Mouse (Mus musculus) R1 (cell line): ENCODE results near the gene Mgat5b.

Experiments used
- DNase-seq: peaks from one replicate; pipeline ENCODE4 v3.0.0-alpha.2; 2018; ENCODE audit warnings: low read depth, low spot score

The Mgat5b gene

GRCm38 (mm10) chr11:116918323-116919185 lies at the start of gene Mgat5b:
Mgat5b (plus strand) TSS chr11:116918863.
- DNase-seq: peak; percentile 84

- DNase-seq: no peak
Measured at GRCm38 (mm10) chr11:116869223-116869622, 49.4 kb upstream of the Mgat5b start.

DNA sequence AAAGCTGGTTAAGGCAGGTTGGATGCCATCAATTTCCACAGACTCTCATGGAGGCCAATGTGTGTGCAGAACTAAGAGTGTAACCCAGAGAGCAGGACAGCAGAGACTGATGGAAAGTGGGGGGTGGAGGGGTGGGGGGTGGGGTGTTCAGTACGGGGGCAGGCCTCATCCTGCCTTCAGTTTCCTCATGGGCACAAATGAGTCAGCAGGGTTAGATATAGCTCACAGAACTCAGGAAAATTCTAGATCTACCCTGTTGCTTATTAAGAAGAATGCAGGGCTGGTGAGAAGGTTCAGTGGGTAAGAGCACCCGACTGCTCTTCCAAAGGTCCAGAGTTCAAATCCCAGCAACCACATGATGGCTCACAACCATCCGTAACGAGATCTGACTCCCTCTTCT lies 49.0 kb upstream of the Mgat5b start:
- DNase-seq: no peak

- no peak for DNase-seq
Measured at GRCm38 (mm10) chr11:116871538-116871937, 47.1 kb upstream of the Mgat5b start.

DNA sequence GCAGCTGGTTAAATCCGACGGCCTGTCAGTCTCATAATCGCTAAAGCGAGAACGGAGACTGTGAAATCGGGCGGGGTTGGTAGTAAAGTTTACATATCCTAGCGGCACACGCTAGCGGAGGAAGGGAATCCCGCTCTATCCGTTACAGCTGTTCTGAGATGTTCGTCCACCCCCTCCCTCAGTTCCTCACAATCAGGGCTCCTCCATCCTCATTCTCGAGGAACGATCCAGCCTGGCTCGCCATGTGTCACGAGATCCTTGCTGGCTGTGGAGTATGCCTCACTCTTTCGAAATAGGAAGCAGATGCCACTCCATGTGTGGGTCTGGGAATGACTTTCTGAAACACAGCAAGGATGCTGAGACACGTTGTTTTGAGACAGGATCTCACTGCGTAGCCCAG lies 44.7 kb upstream of the Mgat5b start:
- no peak for DNase-seq

- no peak for DNase-seq
Measured at GRCm38 (mm10) chr11:116878454-116878853, 40.2 kb upstream of the Mgat5b start.

DNA sequence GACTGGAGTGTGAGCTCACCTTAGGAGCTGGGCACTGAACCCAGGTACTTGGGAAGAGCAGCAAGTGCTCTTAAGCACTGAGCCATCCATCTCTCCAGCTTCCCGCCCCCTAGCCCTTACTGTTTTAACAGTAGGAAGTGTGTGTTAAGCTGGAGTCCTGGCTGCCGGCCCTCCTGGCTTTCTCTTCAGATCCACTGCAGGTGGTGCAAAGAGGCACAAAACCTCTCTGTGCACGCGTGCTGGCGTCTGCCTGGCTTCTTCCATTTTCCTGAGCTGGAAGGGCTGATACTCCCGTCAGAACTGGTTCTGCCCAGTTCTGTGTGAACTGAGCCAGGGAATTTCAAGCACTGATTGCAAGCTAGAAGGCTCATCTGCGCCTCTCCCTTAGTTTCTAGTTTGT lies 37.8 kb upstream of the Mgat5b start:
- peak; percentile 65 for DNase-seq

DNA sequence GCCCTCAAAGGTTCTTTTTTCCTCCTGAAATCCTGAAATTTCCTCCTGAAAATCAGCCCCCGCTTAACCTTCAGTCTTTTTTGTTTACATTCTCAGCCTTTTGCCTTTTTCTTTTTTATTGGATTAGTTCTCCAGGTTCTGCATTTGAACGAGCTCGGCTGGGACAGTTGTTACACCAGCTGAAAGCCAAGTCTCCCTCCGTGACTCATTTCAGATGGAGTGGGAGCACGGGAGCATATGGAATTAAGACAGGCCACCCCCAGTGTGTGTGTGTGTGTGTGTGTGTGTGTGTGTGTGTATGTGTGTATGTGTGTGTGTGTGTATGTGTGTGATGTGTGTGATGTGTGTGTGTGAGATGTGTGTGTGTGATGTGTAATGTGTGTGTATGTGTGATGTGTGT lies 37.2 kb upstream of the Mgat5b start:
- DNase-seq: no peak

DNA sequence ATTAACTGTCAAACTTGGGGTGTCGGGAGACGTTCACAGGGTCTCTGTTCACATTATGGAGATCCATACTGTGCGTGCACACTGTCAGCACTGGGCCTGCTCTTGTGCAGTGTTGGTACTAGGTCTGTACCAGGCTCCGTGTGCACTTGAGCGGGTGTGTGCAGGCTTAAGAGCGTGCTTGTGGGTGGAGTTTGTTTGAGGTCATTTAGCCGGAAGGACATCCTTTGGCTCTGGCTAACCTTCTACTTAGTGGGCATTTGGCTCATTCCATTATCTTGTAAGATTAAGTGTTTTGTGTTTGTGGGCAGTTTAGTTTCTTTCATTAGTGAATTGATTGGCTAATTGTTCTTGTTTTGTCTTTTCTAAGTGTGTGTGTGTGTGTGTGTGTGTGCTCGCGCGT lies 36.2 kb upstream of the Mgat5b start:
- peak; percentile 69 for DNase-seq

DNA sequence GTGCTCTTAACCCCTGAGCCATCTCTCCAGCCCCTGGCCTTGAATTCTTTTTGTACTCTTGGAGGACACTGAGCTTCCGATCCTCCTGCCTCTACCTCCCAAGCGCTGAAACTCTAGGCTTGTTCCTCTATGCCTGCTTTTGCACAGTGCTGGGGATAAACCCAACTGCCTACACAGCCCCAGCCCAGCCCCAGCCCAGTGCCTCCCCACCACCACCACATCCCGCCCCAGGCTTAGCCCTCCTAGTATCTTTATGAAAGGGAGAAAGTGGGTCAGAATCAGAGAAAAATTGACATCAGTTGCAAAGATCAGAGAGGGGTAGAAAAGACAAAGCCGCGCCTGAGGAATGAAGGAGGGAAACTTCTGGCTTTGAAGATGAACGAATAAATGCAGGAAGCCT lies 34.6 kb upstream of the Mgat5b start:
- no peak for DNase-seq

GRCm38 (mm10) chr11:116885275-116886151 lies 33.1 kb upstream of the Mgat5b start:
- DNase-seq: peak; percentile 94

DNA sequence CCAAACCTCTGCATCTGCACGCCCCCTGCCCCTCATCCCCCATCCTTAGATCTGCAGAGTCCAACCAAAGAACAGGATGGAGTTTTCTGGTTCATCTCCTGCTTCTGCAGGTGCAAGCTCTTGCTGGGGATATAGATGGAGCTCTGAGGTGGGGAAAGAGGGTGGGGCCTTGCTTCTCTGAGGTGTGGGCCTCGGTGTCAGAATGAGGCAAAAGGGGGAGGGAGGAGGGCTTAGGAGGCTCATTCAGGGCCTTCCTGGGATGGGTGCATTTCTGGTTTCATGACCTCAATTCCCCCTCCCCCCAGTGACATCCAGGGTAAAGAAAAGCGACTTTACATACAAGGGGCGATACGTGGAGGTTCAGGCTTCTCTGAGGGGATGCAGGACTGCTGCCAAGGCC lies 31.5 kb upstream of the Mgat5b start:
- DNase-seq: no peak

DNA sequence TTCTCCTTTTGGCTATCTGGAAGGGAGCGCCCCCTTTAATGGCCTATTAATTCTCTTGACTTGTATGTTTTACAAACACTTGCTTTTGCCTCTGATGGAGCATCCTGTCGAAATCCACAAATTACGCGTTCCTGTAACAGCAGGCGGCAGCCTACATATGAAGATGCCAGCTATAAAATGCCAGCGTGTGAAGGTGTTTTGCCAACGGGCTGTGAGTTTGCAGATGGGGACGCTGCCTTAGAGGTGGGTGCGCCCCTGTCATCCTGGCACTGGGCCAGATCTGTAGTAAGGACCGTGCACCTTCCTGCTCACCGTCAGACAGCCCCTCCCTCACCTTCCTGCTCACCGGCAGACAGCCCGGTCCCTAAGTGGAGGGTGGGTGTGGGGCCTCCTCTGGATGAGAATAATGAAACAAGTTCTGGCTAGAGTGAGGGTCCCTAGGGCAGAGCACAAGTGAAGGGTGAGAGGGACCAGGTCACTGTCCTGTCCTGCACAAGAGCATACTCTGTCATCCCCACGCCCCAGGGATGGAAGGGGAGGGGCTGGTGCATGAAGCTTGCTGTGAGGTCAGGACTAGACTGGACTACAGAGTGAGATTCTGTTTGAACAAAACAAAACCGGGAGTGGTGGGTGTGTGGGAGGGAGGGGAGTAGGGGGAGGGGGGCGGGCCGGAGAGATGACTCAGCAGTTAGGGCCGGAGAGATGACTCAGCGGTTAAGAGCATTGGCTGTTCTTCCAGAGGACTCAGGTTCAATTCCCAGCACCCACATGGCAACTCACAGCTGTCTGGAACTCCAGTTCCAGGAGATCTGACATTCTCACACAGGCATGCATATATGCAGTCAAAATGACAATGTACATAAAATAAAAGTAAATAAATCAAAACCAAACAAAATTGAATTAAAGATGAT lies 24.9 kb upstream of the Mgat5b start:
- peak; percentile 92 for DNase-seq

GRCm38 (mm10) chr11:116895402-116895801 lies 23.3 kb upstream of the Mgat5b start:
- peak; percentile 52 for DNase-seq

DNA sequence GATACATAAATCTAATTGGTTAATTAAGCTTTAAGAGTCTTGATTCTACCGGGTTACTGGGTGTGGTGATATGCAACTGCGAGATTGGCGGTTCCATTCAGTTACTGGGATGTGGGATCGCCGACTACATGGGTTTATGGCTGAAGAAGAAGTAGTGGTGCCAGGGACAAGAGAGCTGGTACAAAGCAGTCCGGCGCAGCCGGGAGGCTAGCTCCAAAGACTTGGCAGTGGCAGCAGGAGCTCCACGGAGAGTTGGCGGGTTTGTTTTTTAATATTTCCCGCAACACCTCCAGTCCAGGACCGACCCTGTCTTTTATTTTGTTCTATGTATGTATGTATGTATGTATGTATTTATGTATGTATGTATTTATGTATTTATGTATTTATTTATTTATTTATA lies 19.4 kb upstream of the Mgat5b start:
- no peak for DNase-seq

GRCm38 (mm10) chr11:116902588-116902987 lies 16.1 kb upstream of the Mgat5b start:
- peak; percentile 79 for DNase-seq

GRCm38 (mm10) chr11:116905741-116906456 lies 12.8 kb upstream of the Mgat5b start:
- peak; percentile 85 for DNase-seq

DNA sequence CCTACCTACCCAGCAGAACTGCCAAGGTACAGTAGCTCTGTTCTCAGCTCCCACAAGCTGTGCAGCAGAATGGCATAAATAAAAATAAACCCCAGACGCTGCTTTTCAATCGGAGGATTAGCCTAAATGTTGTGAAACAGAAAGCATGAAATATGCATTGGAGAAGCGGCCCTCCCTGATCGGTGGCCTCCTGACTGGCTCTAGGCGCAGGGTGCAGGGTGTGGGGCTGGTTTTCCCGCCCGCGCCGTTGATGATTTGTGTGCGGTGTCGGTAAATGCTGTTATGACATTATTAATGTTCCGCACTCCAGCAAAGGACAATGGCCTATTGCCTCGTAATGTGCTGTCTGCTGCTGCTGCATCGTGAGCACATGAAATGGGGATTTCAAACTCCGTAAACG lies 5.1 kb upstream of the Mgat5b start:
- no peak for DNase-seq

- DNase-seq: peak; percentile 77
Measured at GRCm38 (mm10) chr11:116914267-116914885, 4.3 kb upstream of the Mgat5b start.

DNA sequence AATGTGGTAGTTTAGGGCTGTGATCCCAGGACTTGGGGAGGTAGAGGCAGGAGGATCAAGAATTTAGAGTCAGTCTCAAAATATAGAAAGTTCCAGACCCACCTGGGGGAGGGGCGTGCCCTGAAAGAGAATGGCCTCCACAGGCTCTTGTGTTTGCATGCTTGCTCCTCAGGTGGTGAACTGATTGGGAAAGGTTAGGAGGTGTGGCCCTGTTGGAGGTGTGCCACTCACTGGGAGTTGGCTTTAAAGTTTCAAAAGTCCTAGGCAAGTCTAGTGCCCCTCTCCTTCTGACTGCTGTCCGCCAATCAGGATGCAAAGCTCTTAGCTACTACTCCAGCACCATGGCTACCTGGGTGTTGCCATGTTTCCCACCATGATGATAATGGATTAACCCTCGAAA lies 3.4 kb upstream of the Mgat5b start:
- peak; percentile 88 for DNase-seq
